Comparison of ENCODE assay signal across 8 mouse cellular contexts in genomic region chr2:63700255-63700654, GRCm38 (mm10).
A peak's percentile ranks its signal among the peaks of the same experiment; 100 is the strongest.
DNase-seq lines count a peak whose midpoint lies in the region; TF ChIP-seq lines count a peak whose summit lies in the region.
"Had no signal": no experiment of that assay in that cellular context is flagged by ENCODE, and none has a peak within 500 bp of the region (broad histone marks: within the 10 kb centered on the region; RNA-seq: fewer than 3 reads in every experiment).

No protein-coding gene starts in this region.

- no peak for TF ChIP-seq POLR2A in MEL (IDR thresholded peaks at IDR 0.05; ENCODE audit: control insufficient read depth in 1 of 2, insufficient read depth in 1 of 2, low read depth in 1 of 2, low read length in 2 of 2, poor library complexity in 1 of 2)

- no peak overlapping the region for H3K4me3 ChIP-seq in MEL (ENCODE audit: control insufficient read depth in 1 of 2, insufficient read depth in 1 of 2, low read depth in 2 of 2, low read length in 2 of 2)

- TF ChIP-seq RAD21 in MEL (IDR thresholded peaks at IDR 0.05; ENCODE audit: low read depth, low read length) = peak; percentile 14

- no peak overlapping the region for H3K9ac ChIP-seq in MEL (ENCODE audit: control insufficient read depth, low read depth, low read length, poor library complexity, severe bottlenecking)

- no peaks in the 10 kb centered on the region for H3K9me3 ChIP-seq in MEL (replicated peaks; ENCODE audit: insufficient read depth, low read length)

- H3K36me3 ChIP-seq in MEL (ENCODE audit: control insufficient read depth in 1 of 2, insufficient read depth in 2 of 2, low read length in 2 of 2) = no peaks in the 10 kb centered on the region

- TF ChIP-seq EP300 in MEL (IDR thresholded peaks at IDR 0.05; ENCODE audit: low read depth in 1 of 2, low read length in 2 of 2) = no peak

- H3K79me2 ChIP-seq in MEL (ENCODE audit: control insufficient read depth, insufficient read depth, low read length, poor library complexity) = no peaks in the 10 kb centered on the region

- peak; percentile 21 for DNase-seq in kidney, postnatal 14 days
- no peak for DNase-seq in kidney, postnatal 10 days
- DNase-seq in MEL (ENCODE audit: low read depth, low spot score) = peak; percentile 2
- DNase-seq in brain, embryonic 18.5 days (ENCODE audit: low read depth, low spot score) = peak; percentile 67
- DNase-seq in mesoderm, embryonic 11.5 days (ENCODE audit: low read depth, low spot score) = peak; percentile 54
- DNase-seq in T-cell, adult 2 months (ENCODE audit: low spot score) = no peak
- DNase-seq in ovary, postnatal 10 days (ENCODE audit: low spot score) = no peak
- DNase-seq: gastrocnemius, postnatal 36 days had no signal

- H3K27me3 ChIP-seq in MEL (ENCODE audit: control insufficient read depth in 1 of 2, insufficient read depth in 2 of 2, low read length in 2 of 2) = no peaks in the 10 kb centered on the region

- TF ChIP-seq CTCF in MEL (IDR thresholded peaks at IDR 0.05 in 2 of 3, conservative IDR thresholded peaks at IDR 0.05 in 1 of 3; ENCODE audit: control insufficient read depth in 1 of 3, insufficient read depth in 1 of 3, low read depth in 2 of 3, low read length in 3 of 3, poor library complexity in 1 of 3, severe bottlenecking in 1 of 3) = no peak; a peak in 1 of 6 replicates

- H3K4me1 ChIP-seq in MEL (ENCODE audit: control insufficient read depth in 1 of 2, insufficient read depth in 2 of 2, low read length in 2 of 2) = no peaks in the 10 kb centered on the region

- no peak overlapping the region for H3K27ac ChIP-seq in MEL (ENCODE audit: control insufficient read depth, low read depth, low read length)

TF ChIP-seq in MEL, 35 proteins besides CTCF, POLR2A, EP300 and RAD21:
- TF ChIP-seq ETS1 (IDR thresholded peaks at IDR 0.05; ENCODE audit: low read depth, low read length) (no peak), UBTF (IDR thresholded peaks at IDR 0.05; ENCODE audit: borderline replicate concordance, insufficient read depth, low read depth, low read length) (no peak), TCF12 (IDR thresholded peaks at IDR 0.05; ENCODE audit: low read depth, low read length) (no peak), MXI1 (IDR thresholded peaks at IDR 0.05; ENCODE audit: low read depth, low read length) (no peak), MYC (IDR thresholded peaks at IDR 0.05; ENCODE audit: low read depth, low read length) (no peak)

Comparison
In these comparisons a context has a peak if more than half of its experiments do, and no peak if none do; other contexts are left out.
1. DNase-seq: peak in kidney, postnatal 14 days (single experiment), MEL (single experiment), brain, embryonic 18.5 days (single experiment) and mesoderm, embryonic 11.5 days (single experiment); none in kidney, postnatal 10 days (single experiment), T-cell, adult 2 months (single experiment) and ovary, postnatal 10 days (single experiment).